Mouse (Mus musculus) effector memory CD4-positive, alpha-beta T cell, adult 7 months (primary cell): ENCODE measurements around the gene Krt9. TPM values are rescaled to one million over a fixed set of nuclear protein-coding genes. Genes with fewer than 3 reads are reported as not detected.

Experiments
- polyA plus RNA-seq: library from polyadenylated mRNA; unstranded; fragments of 100-300 nt; shearing (Covaris generic); gene quantifications from one replicate; pipeline ENCODE4 v1.2.1, GENCODE M21; 2017

Gene Krt9
- polyA plus RNA-seq: not detected

DNA sequence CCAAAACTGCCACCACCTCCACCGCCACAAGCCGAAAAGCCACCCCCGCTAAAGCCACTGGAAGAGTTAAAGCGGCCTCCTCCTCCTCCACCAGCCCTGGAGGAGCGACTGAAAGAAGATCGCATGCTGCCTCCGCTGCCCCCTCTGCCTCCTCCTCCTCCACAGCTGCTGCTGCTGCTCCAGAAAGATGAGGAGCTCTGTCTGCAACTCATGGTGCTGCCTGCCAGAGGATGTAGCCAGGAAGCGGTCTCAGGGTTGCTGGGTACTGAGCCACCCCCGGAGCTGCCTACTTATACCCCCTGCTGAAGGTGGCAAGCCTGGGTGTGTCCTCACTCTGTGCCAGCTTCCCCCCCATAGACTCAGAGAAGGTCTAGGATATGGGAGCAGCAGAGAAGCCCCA is at the start of gene Krt9:
TSS of gene Krt9 (minus strand) at position 255 of the 400 bp plus-strand sequence.

DNA sequence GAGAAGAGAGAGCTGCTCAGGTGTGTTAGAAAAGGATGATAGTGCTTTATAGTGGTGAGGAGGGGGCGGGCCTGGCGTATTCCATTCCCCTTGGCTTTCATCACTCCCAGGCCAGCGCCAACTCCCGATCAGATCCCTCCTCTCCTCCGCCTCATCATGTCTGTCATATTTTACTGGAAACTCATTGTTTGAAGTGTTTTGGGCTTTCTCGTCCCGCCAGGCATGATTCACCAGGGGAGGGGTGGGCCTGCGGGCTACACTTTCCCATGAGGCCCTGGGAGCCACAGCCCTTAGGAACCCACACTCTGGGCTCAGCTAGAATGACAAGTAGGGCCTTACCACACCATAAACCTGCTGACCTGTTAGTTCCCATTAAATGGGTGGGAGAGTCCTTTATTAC is 14.5 kb upstream of the Krt9 start, which contains the start of gene Krt14:
TSS of gene Krt14 (minus strand) at position 51 of the 400 bp plus-strand sequence.

DNA sequence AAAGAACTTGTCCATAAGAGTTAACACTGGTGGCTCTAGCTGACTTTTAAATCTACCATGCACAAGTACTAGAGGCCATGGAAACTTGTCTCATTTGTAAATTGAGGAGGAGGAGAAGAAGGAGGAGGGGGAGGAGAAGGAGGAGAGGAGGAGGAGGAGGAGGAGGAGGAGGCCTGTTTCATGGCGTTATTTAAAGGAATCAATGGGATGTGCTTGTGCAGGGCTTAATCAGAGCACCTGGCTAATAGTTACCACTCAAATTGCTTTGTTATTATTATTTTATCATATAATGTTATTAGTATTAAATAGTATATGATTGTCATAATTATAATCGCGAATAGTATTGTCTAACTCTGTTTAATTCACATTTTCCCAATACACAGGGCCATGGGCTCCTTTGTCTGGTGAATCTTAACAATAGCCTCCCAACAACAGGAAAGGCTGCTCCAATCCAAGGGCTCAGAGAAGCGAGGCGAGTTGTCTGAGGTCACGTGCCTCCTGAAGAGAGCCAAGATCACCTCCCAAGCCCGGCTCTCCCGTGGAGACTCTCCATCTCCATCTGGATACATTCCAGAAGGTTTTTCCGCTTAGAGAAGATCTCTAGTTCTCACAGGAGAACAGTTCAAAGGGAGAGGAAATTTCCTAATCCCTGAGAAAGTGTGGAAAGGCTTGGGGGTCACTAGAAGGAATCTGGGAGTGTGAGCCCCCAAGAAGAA is 44.3 kb downstream of the Krt9 start, which contains the start of gene Krt19:
TSS of gene Krt19 (minus strand) at position 51 of the 716 bp plus-strand sequence.

Other genes starting within 250 kb of the Krt9 start
- 0.60 TPM for gene Krtap9-5, start 244.8 kb downstream of the Krt9 start, polyA plus RNA-seq
- gene Krtap29-1, start 214.2 kb downstream of the Krt9 start, polyA plus RNA-seq: not detected
- gene Krtap16-1, start 206.6 kb downstream of the Krt9 start, polyA plus RNA-seq: not detected
- not detected for gene Krtap17-1, start 199.3 kb downstream of the Krt9 start, polyA plus RNA-seq
- not detected for gene Krt33a, start 177.0 kb downstream of the Krt9 start, polyA plus RNA-seq
- not detected for gene Krt33b, start 163.4 kb downstream of the Krt9 start, polyA plus RNA-seq
- gene Krt34, start 151.7 kb downstream of the Krt9 start, polyA plus RNA-seq: 0.32 TPM
- not detected for gene Krt31, start 142.7 kb downstream of the Krt9 start, polyA plus RNA-seq
- not detected for gene Krt32, start 105.0 kb downstream of the Krt9 start, polyA plus RNA-seq
- not detected for gene Krt35, start 97.0 kb downstream of the Krt9 start, polyA plus RNA-seq
- gene Krt36, start 87.6 kb downstream of the Krt9 start, polyA plus RNA-seq: not detected
- not detected for gene Krt13, start 71.7 kb downstream of the Krt9 start, polyA plus RNA-seq
- gene Krt15, start 57.3 kb downstream of the Krt9 start, polyA plus RNA-seq: not detected
- 0.74 TPM for gene Krt19, start 44.6 kb downstream of the Krt9 start, polyA plus RNA-seq
- not detected for gene Krt14, start 14.3 kb upstream of the Krt9 start, polyA plus RNA-seq
- 0.40 TPM for gene Krt16, start 55.7 kb upstream of the Krt9 start, polyA plus RNA-seq
- gene Krt17, start 67.8 kb upstream of the Krt9 start, polyA plus RNA-seq: not detected
- not detected for gene Krt42, start 76.6 kb upstream of the Krt9 start, polyA plus RNA-seq
- gene Eif1, start 126.6 kb upstream of the Krt9 start, polyA plus RNA-seq: 4,724 TPM
- gene Gast, start 141.2 kb upstream of the Krt9 start, polyA plus RNA-seq: not detected
- 1.8 TPM for gene Hap1, start 162.9 kb upstream of the Krt9 start, polyA plus RNA-seq
- gene Jup, start 204.5 kb upstream of the Krt9 start, polyA plus RNA-seq: 3.7 TPM
- gene P3h4, start 221.6 kb upstream of the Krt9 start, polyA plus RNA-seq: not detected
- gene Fkbp10, start 222.5 kb upstream of the Krt9 start, polyA plus RNA-seq: not detected
- 86.0 TPM for gene Nt5c3b, start 248.6 kb upstream of the Krt9 start, polyA plus RNA-seq
- gene Klhl10, start 248.7 kb upstream of the Krt9 start, polyA plus RNA-seq: not detected